Mouse (Mus musculus): Measurements from ENCODE around the gene Mecom. TPM values are rescaled to one million over a fixed set of nuclear protein-coding genes. Genes with fewer than 3 reads are reported as not detected.
A peak's percentile ranks its signal among the peaks of the same experiment; 100 is the strongest.

The Mecom gene
- polyA plus RNA-seq, 1 experiment from 2014 or later = 22.4 TPM

GRCm38 (mm10) chr3:30091401-30091800, 456.4 kb downstream of the Mecom start:
- Histone ChIP-seq H3K36me3 (no peaks in the 10 kb centered on the region), H3K27ac (replicated peaks) (0 out of 2 replicates have a peak overlapping the region, but pooled peaks have one; percentile 37), H3K27me3 (replicated peaks) (no peaks in the 10 kb centered on the region), H3K4me2 (no peak overlapping the region), H3K4me3 (no peak overlapping the region), H3K9me3 (no peaks in the 10 kb centered on the region), H3K4me1 (peaks cover 8% of the 10 kb centered on the region), H3K9ac (no peak overlapping the region)
- 76% methylated on average over 1 of the region's 1 CpGs for WGBS
- no peak for ATAC-seq (ENCODE audit: extremely low read depth, insufficient number of reproducible peaks, low FRiP score, low TSS enrichment)

- Histone ChIP-seq H3K27ac (replicated peaks) (no peak overlapping the region), H3K4me1 (peaks cover 13% of the 10 kb centered on the region), H3K9me3 (no peaks in the 10 kb centered on the region), H3K27me3 (replicated peaks) (no peaks in the 10 kb centered on the region), H3K36me3 (no peaks in the 10 kb centered on the region), H3K4me2 (no peak overlapping the region), H3K9ac (no peak overlapping the region), H3K4me3 (no peak overlapping the region)
- 66% methylated on average over 6 of the region's 6 CpGs for WGBS
- no peak for ATAC-seq (ENCODE audit: extremely low read depth, insufficient number of reproducible peaks, low FRiP score, low TSS enrichment)
Measured at GRCm38 (mm10) chr3:30086139-30086538, 461.7 kb downstream of the Mecom start.

- Histone ChIP-seq H3K4me2 (no peak overlapping the region), H3K36me3 (no peaks in the 10 kb centered on the region), H3K27me3 (replicated peaks) (no peaks in the 10 kb centered on the region), H3K27ac (replicated peaks) (no peak overlapping the region), H3K9ac (no peak overlapping the region), H3K9me3 (no peaks in the 10 kb centered on the region), H3K4me1 (peaks cover 13% of the 10 kb centered on the region), H3K4me3 (no peak overlapping the region)
- WGBS = 49% methylated on average over 1 of the region's 1 CpGs
- no peak for ATAC-seq (ENCODE audit: extremely low read depth, insufficient number of reproducible peaks, low FRiP score, low TSS enrichment)
Measured at GRCm38 (mm10) chr3:30083842-30084241, 464.0 kb downstream of the Mecom start.

GRCm38 (mm10) chr3:30083268-30083667, 464.5 kb downstream of the Mecom start:
- no peaks in the 10 kb centered on the region for H3K36me3 ChIP-seq
- H3K9ac ChIP-seq = no peak overlapping the region
- H3K4me1 ChIP-seq = peaks cover 13% of the 10 kb centered on the region
- H3K9me3 ChIP-seq = no peaks in the 10 kb centered on the region
- H3K4me3 ChIP-seq = no peak overlapping the region
- 68% methylated on average over 9 of the region's 9 CpGs for WGBS
- H3K27ac ChIP-seq (replicated peaks) = no peak overlapping the region
- H3K27me3 ChIP-seq (replicated peaks) = no peaks in the 10 kb centered on the region
- no peak for ATAC-seq (ENCODE audit: extremely low read depth, insufficient number of reproducible peaks, low FRiP score, low TSS enrichment)
- no peak overlapping the region for H3K4me2 ChIP-seq

GRCm38 (mm10) chr3:30080827-30081226, 467.0 kb downstream of the Mecom start:
- H3K27ac ChIP-seq (replicated peaks) = no peak overlapping the region
- WGBS = 77% methylated on average over 7 of the region's 7 CpGs
- H3K27me3 ChIP-seq (replicated peaks) = no peaks in the 10 kb centered on the region

GRCm38 (mm10) chr3:30076522-30076921, 471.3 kb downstream of the Mecom start:
- H3K27me3 ChIP-seq (replicated peaks) = no peaks in the 10 kb centered on the region
- H3K4me2 ChIP-seq = no peak overlapping the region
- no peak overlapping the region for H3K9ac ChIP-seq
- ATAC-seq (ENCODE audit: extremely low read depth, insufficient number of reproducible peaks, low FRiP score, low TSS enrichment) = no peak
- no peak overlapping the region for H3K27ac ChIP-seq (replicated peaks)
- H3K4me1 ChIP-seq = 0 out of 2 replicates have a peak, but pooled peaks cover 6% of the 10 kb centered on the region
- no peaks in the 10 kb centered on the region for H3K36me3 ChIP-seq
- no peaks in the 10 kb centered on the region for H3K9me3 ChIP-seq
- 58% methylated on average over 7 of the region's 7 CpGs for WGBS
- H3K4me3 ChIP-seq = no peak overlapping the region

More at GRCm38 (mm10) chr3:30080827-30081226, 467.0 kb downstream of the Mecom start:
- Histone ChIP-seq H3K9me3 (no peaks in the 10 kb centered on the region), H3K36me3 (no peaks in the 10 kb centered on the region), H3K4me2 (no peak overlapping the region), H3K9ac (no peak overlapping the region), H3K4me3 (no peak overlapping the region), H3K4me1 (peaks cover 15% of the 10 kb centered on the region)
- no peak for ATAC-seq (ENCODE audit: extremely low read depth, insufficient number of reproducible peaks, low FRiP score, low TSS enrichment)

- H3K27me3 ChIP-seq (replicated peaks) = no peaks in the 10 kb centered on the region
- no peaks in the 10 kb centered on the region for H3K9me3 ChIP-seq
- H3K36me3 ChIP-seq = no peaks in the 10 kb centered on the region
- peaks cover 6% of the 10 kb centered on the region; the same call in 1 of the 2 replicates for H3K4me1 ChIP-seq
- H3K4me2 ChIP-seq = no peak overlapping the region
- H3K27ac ChIP-seq (replicated peaks) = no peak overlapping the region
- H3K4me3 ChIP-seq = no peak overlapping the region
- no peak for ATAC-seq (ENCODE audit: extremely low read depth, insufficient number of reproducible peaks, low FRiP score, low TSS enrichment)
- H3K9ac ChIP-seq = no peak overlapping the region
Measured at GRCm38 (mm10) chr3:30071271-30071670, 476.5 kb downstream of the Mecom start.

- Histone ChIP-seq H3K4me2 (no peak overlapping the region), H3K9me3 (no peaks in the 10 kb centered on the region), H3K36me3 (no peaks in the 10 kb centered on the region), H3K27ac (replicated peaks) (no peak overlapping the region), H3K9ac (no peak overlapping the region), H3K4me1 (peaks cover 11% of the 10 kb centered on the region), H3K4me3 (no peak overlapping the region), H3K27me3 (replicated peaks) (no peaks in the 10 kb centered on the region)
- no peak for ATAC-seq (ENCODE audit: extremely low read depth, insufficient number of reproducible peaks, low FRiP score, low TSS enrichment)
- WGBS = 52% methylated on average over 7 of the region's 7 CpGs
Measured at GRCm38 (mm10) chr3:30066519-30066918, 481.3 kb downstream of the Mecom start.

- no peaks in the 10 kb centered on the region for H3K9me3 ChIP-seq
- no peak overlapping the region for H3K27ac ChIP-seq (replicated peaks)
- no peak for ATAC-seq (ENCODE audit: extremely low read depth, insufficient number of reproducible peaks, low FRiP score, low TSS enrichment)
- no peak overlapping the region for H3K4me2 ChIP-seq
- no peaks in the 10 kb centered on the region for H3K4me1 ChIP-seq
- WGBS = 83% methylated on average over 7 of the region's 7 CpGs
- H3K4me3 ChIP-seq = no peak overlapping the region
- no peak overlapping the region for H3K9ac ChIP-seq
- H3K36me3 ChIP-seq = no peaks in the 10 kb centered on the region
- no peaks in the 10 kb centered on the region for H3K27me3 ChIP-seq (replicated peaks)
Measured at GRCm38 (mm10) chr3:30060058-30060457, 487.8 kb downstream of the Mecom start.

GRCm38 (mm10) chr3:30059615-30060014, 488.2 kb downstream of the Mecom start:
- Histone ChIP-seq H3K9me3 (no peaks in the 10 kb centered on the region), H3K36me3 (no peaks in the 10 kb centered on the region), H3K4me2 (no peak overlapping the region), H3K27me3 (replicated peaks) (no peaks in the 10 kb centered on the region), H3K27ac (replicated peaks) (no peak overlapping the region), H3K4me1 (no peaks in the 10 kb centered on the region), H3K4me3 (no peak overlapping the region), H3K9ac (no peak overlapping the region)
- ATAC-seq (ENCODE audit: extremely low read depth, insufficient number of reproducible peaks, low FRiP score, low TSS enrichment) = no peak
- WGBS = 63% methylated on average over 4 of the region's 4 CpGs

- Histone ChIP-seq H3K4me2 (no peak overlapping the region), H3K27me3 (replicated peaks) (no peaks in the 10 kb centered on the region), H3K9me3 (no peaks in the 10 kb centered on the region), H3K27ac (replicated peaks) (no peak overlapping the region), H3K9ac (no peak overlapping the region), H3K36me3 (no peaks in the 10 kb centered on the region), H3K4me1 (peaks cover 8% of the 10 kb centered on the region; the same call in 1 of the 2 replicates), H3K4me3 (no peak overlapping the region)
- ATAC-seq (ENCODE audit: extremely low read depth, insufficient number of reproducible peaks, low FRiP score, low TSS enrichment) = no peak
- 84% methylated on average over 6 of the region's 6 CpGs for WGBS
Measured at GRCm38 (mm10) chr3:30051287-30051686, 496.5 kb downstream of the Mecom start.

- 66% methylated on average over 5 of the region's 5 CpGs for WGBS
Measured at GRCm38 (mm10) chr3:30050795-30051194, 497.0 kb downstream of the Mecom start.

More at GRCm38 (mm10) chr3:30050795-30051194, 497.0 kb downstream of the Mecom start:
- Histone ChIP-seq H3K27ac (replicated peaks) (no peak overlapping the region), H3K9me3 (no peaks in the 10 kb centered on the region), H3K27me3 (replicated peaks) (no peaks in the 10 kb centered on the region), H3K36me3 (no peaks in the 10 kb centered on the region), H3K4me3 (no peak overlapping the region), H3K4me1 (peaks cover 8% of the 10 kb centered on the region; the same call in 1 of the 2 replicates), H3K9ac (no peak overlapping the region), H3K4me2 (no peak overlapping the region)
- ATAC-seq (ENCODE audit: extremely low read depth, insufficient number of reproducible peaks, low FRiP score, low TSS enrichment) = no peak

Measured in heart, embryonic 13.5 days (tissue).